Mouse (Mus musculus) c-Kit-positive CD71-negative TER-119-negative erythroid progenitor cells, embryonic 14.5 days (primary cell): Measurements from ENCODE around the gene Slfn9.
"Not testable (repeated sequence)": the region's sequence is repeated elsewhere in the genome, so short reads cannot be mapped to it uniquely, and the experiment has no call there.

ENCODE experiments used
- DNase-seq: peaks from one replicate; pipeline ENCODE4 v3.0.0-alpha.2; 2013; ENCODE audit warnings: low read depth

Slfn9 gene

GRCm38 (mm10) chr11:82991469-82992166 is at the start of gene Slfn9:
Slfn9 (minus strand) TSS chr11:82991830.
- DNase-seq = peak; percentile 35

- DNase-seq = no peak
These were observed 49.4 kb upstream of the Slfn9 start for GRCm38 (mm10) chr11:83041000-83041399.

GRCm38 (mm10) chr11:83040325-83040724 is 48.7 kb upstream of the Slfn9 start:
- peak; percentile 52 for DNase-seq

- no peak for DNase-seq
These were observed 48.2 kb upstream of the Slfn9 start for GRCm38 (mm10) chr11:83039796-83040195.

- no peak for DNase-seq
These were observed 47.5 kb upstream of the Slfn9 start for GRCm38 (mm10) chr11:83039156-83039555.

- not testable (repeated sequence) for DNase-seq
These were observed 47.1 kb upstream of the Slfn9 start for GRCm38 (mm10) chr11:83038686-83039085.

GRCm38 (mm10) chr11:83020621-83021020 is 29.0 kb upstream of the Slfn9 start, which contains the start of gene Slfn8:
Slfn8 (minus strand) TSS chr11:83020810.
- peak; percentile 37 for DNase-seq

GRCm38 (mm10) chr11:83019561-83020519 is 28.2 kb upstream of the Slfn9 start:
- DNase-seq = not testable (repeated sequence)

- DNase-seq = no peak
These were observed 24.5 kb upstream of the Slfn9 start for GRCm38 (mm10) chr11:83016093-83016492.

GRCm38 (mm10) chr11:83013356-83013755 is 21.7 kb upstream of the Slfn9 start:
- no peak for DNase-seq

GRCm38 (mm10) chr11:82990612-82991385 is 831 bp downstream of the Slfn9 start:
- DNase-seq = not testable (repeated sequence)

GRCm38 (mm10) chr11:82989357-82989756 is 2.3 kb downstream of the Slfn9 start:
- no peak for DNase-seq

- no peak for DNase-seq
These were observed 4.0 kb downstream of the Slfn9 start for GRCm38 (mm10) chr11:82987621-82988020.

- DNase-seq = no peak
These were observed 8.4 kb downstream of the Slfn9 start for GRCm38 (mm10) chr11:82983193-82983592.

- DNase-seq = not testable (repeated sequence)
These were observed 9.2 kb downstream of the Slfn9 start for GRCm38 (mm10) chr11:82982409-82982808.

- DNase-seq = no peak
These were observed 17.7 kb downstream of the Slfn9 start for GRCm38 (mm10) chr11:82973916-82974315.

GRCm38 (mm10) chr11:82971590-82971974 is 20.0 kb downstream of the Slfn9 start:
- no peak for DNase-seq

- DNase-seq = no peak
These were observed 20.7 kb downstream of the Slfn9 start for GRCm38 (mm10) chr11:82970712-82971589.

- DNase-seq = no peak
These were observed 29.4 kb downstream of the Slfn9 start for GRCm38 (mm10) chr11:82962215-82962614.

GRCm38 (mm10) chr11:82961743-82962142 is 29.9 kb downstream of the Slfn9 start:
- no peak for DNase-seq

- DNase-seq = peak; percentile 34
These were observed 32.0 kb downstream of the Slfn9 start for GRCm38 (mm10) chr11:82959613-82960012.
